Mouse (Mus musculus): ENCODE data around the gene Syncrip.

Gene Syncrip

GRCm38 (mm10) chr9:88482230-88482828 lies at the start of gene Syncrip:
TSS of gene Syncrip (minus strand) at chr9:88482574.
- peak; percentile 86 for DNase-seq (ENCODE audit: low spot score)

GRCm38 (mm10) chr9:88529979-88530580 lies 47.7 kb upstream of the Syncrip start:
- DNase-seq (ENCODE audit: low spot score): no peak

GRCm38 (mm10) chr9:88529571-88529970 lies 47.2 kb upstream of the Syncrip start:
- no peak for DNase-seq (ENCODE audit: low spot score)

- DNase-seq (ENCODE audit: low spot score): no peak
Observed at GRCm38 (mm10) chr9:88528736-88529135, 46.4 kb upstream of the Syncrip start.

- no peak for DNase-seq (ENCODE audit: low spot score)
Observed at GRCm38 (mm10) chr9:88527956-88528355, 45.6 kb upstream of the Syncrip start.

GRCm38 (mm10) chr9:88525341-88525740 lies 43.0 kb upstream of the Syncrip start:
- no peak for DNase-seq (ENCODE audit: low spot score)

GRCm38 (mm10) chr9:88524796-88525195 lies 42.4 kb upstream of the Syncrip start:
- DNase-seq (ENCODE audit: low spot score): no peak

- no peak for DNase-seq (ENCODE audit: low spot score)
Observed at GRCm38 (mm10) chr9:88524367-88524766, 42.0 kb upstream of the Syncrip start.

GRCm38 (mm10) chr9:88523335-88523668 lies 40.9 kb upstream of the Syncrip start:
- DNase-seq (ENCODE audit: low spot score): no peak

- DNase-seq (ENCODE audit: low spot score): peak; percentile 95
Observed at GRCm38 (mm10) chr9:88522569-88523334, 40.4 kb upstream of the Syncrip start.

- no peak for DNase-seq (ENCODE audit: low spot score)
Observed at GRCm38 (mm10) chr9:88521961-88522568, 39.7 kb upstream of the Syncrip start.

- no peak for DNase-seq (ENCODE audit: low spot score)
Observed at GRCm38 (mm10) chr9:88520849-88521483, 38.6 kb upstream of the Syncrip start.

- no peak for DNase-seq (ENCODE audit: low spot score)
Observed at GRCm38 (mm10) chr9:88520122-88520848, 37.9 kb upstream of the Syncrip start.

GRCm38 (mm10) chr9:88519390-88520121 lies 37.2 kb upstream of the Syncrip start:
- no peak for DNase-seq (ENCODE audit: low spot score)

GRCm38 (mm10) chr9:88516361-88516995 lies 34.1 kb upstream of the Syncrip start:
- DNase-seq (ENCODE audit: low spot score): peak; percentile 22

GRCm38 (mm10) chr9:88515546-88515945 lies 33.2 kb upstream of the Syncrip start:
- DNase-seq (ENCODE audit: low spot score): no peak

GRCm38 (mm10) chr9:88501846-88502245 lies 19.5 kb upstream of the Syncrip start:
- no peak for DNase-seq (ENCODE audit: low spot score)

- DNase-seq (ENCODE audit: low spot score): no peak
Observed at GRCm38 (mm10) chr9:88500112-88500511, 17.7 kb upstream of the Syncrip start.

- DNase-seq (ENCODE audit: low spot score): no peak
Observed at GRCm38 (mm10) chr9:88492522-88492921, 10.1 kb upstream of the Syncrip start.

- no peak for DNase-seq (ENCODE audit: low spot score)
Observed at GRCm38 (mm10) chr9:88484531-88484930, 2.2 kb upstream of the Syncrip start.
